Comparison of ENCODE assay signal across 1 mouse cellular context in genomic region chr16:14372382-14372781, GRCm38 (mm10).
TF ChIP-seq lines count a peak whose summit lies in the region.

No protein-coding gene starts in this region.

TF ChIP-seq in MEL, 35 proteins besides CTCF, POLR2A, EP300 and RAD21:
- TF ChIP-seq NRF1 (IDR thresholded peaks at IDR 0.05; ENCODE audit: insufficient read depth, low read depth, low read length, poor library complexity, severe bottlenecking) = no peak
- TF ChIP-seq BHLHE40 (IDR thresholded peaks at IDR 0.05; ENCODE audit: borderline replicate concordance, low read depth, low read length) = no peak
- TF ChIP-seq MYC (IDR thresholded peaks at IDR 0.05; ENCODE audit: low read depth, low read length) = no peak
- TF ChIP-seq ZNF384 (IDR thresholded peaks at IDR 0.05; ENCODE audit: low read depth, low read length) = peak; percentile 72
- TF ChIP-seq MXI1 (IDR thresholded peaks at IDR 0.05; ENCODE audit: low read depth, low read length) = no peak
- TF ChIP-seq ZMIZ1 (IDR thresholded peaks at IDR 0.05; ENCODE audit: low read depth, low read length) = no peak
